Mouse (Mus musculus) spleen, adult 2 months (tissue): Measurements from ENCODE around the gene Khdc3.

Experiments used
- CTCF ChIP-seq: fragments of 200-500 bp; IDR thresholded peaks from 2 replicates; pipeline ENCODE4 v1.5.1; 2011; ENCODE audit warnings: mild to moderate bottlenecking, inconsistent platforms; ENCODE audit not compliant: insufficient read depth, insufficient read length, insufficient replicate concordance; ENCODE audit errors: extremely low read depth
- POLR2A ChIP-seq: fragments of 200-500 bp; IDR thresholded peaks from 2 replicates; pipeline ENCODE4 v1.6.1; 2011; ENCODE audit warnings: low read depth, low read length, inconsistent platforms

- TF ChIP-seq POLR2A, result no peak
- no peak for TF ChIP-seq CTCF
Measured at GRCm38 (mm10) chr9:73068230-73068679, 33.4 kb upstream of the Khdc3 start.
